Mouse (Mus musculus) midbrain, embryonic 14.5 days (tissue): Measurements from ENCODE around the gene Vmn1r44. TPM values are rescaled to one million over a fixed set of nuclear protein-coding genes. Genes with fewer than 3 reads are reported as not detected.
"Not testable (repeated sequence)": the region's sequence is repeated elsewhere in the genome, so short reads cannot be mapped to it uniquely, and the experiment has no call there.

Experiments used
- ATAC-seq: fragments of 200-750 bp; cut with Nextera tagmentation; 2 replicates; pipeline ENCODE4 v1.8.0; 2017; ENCODE audit warnings: moderate number of reproducible peaks, moderate library complexity; ENCODE audit not compliant: low FRiP score, low TSS enrichment
- DNase-seq: peaks from one replicate; pipeline ENCODE4 v3.0.0-alpha.2; 2015
- H3K27ac ChIP-seq: fragments of 300-500 bp; sonication (generic); replicated peaks from 2 replicates; pipeline ENCODE4 v1.5.1; 2014; ENCODE audit warnings: mild to moderate bottlenecking, low read depth, low read length, moderate library complexity
- H3K27me3 ChIP-seq: fragments of 300-500 bp; sonication (generic); 2 replicates; pipeline ENCODE4 v1.6.1; 2014; ENCODE audit warnings: low read length, control low read depth, mixed read lengths; ENCODE audit not compliant: control insufficient read depth, insufficient read depth
- H3K36me3 ChIP-seq: fragments of 300-500 bp; sonication (generic); 2 replicates; pipeline ENCODE4 v1.6.1; 2014; ENCODE audit warnings: low read length, control low read depth; ENCODE audit not compliant: control insufficient read depth, insufficient read depth
- H3K4me1 ChIP-seq: fragments of 300-500 bp; sonication (generic); 2 replicates; pipeline ENCODE4 v1.6.1; 2014; ENCODE audit warnings: mild to moderate bottlenecking, antibody characterized with exemption, low read length, control low read depth; ENCODE audit not compliant: control insufficient read depth, insufficient read depth
- H3K4me2 ChIP-seq: fragments of 300-500 bp; sonication (generic); 2 replicates; pipeline ENCODE4 v1.6.1; 2014; ENCODE audit warnings: mild to moderate bottlenecking, low read length, moderate library complexity
- H3K4me3 ChIP-seq: fragments of 300-500 bp; sonication (generic); replicated peaks from 2 replicates; pipeline ENCODE4 v1.5.1; 2014; ENCODE audit warnings: low read depth, low read length
- H3K9ac ChIP-seq: fragments of 300-500 bp; sonication (generic); replicated peaks from 2 replicates; pipeline ENCODE4 v1.6.1; 2014; ENCODE audit warnings: mild to moderate bottlenecking, low read length, moderate library complexity
- H3K9me3 ChIP-seq: fragments of 300-500 bp; sonication (generic); 2 replicates; pipeline ENCODE4 v1.6.1; 2016; ENCODE audit warnings: low read length, control low read depth, mixed read lengths; ENCODE audit not compliant: control insufficient read depth
- WGBS: fragments of 180-500 bp; shearing (Covaris S2); extraction: QIAGEN DNeasy Blood & Tissue Kit; methylation state at CpG from one replicate; pipeline ENCODE4 v1.1.7; 2014; 5-methylcytosine and 5-hydroxymethylcytosine counted together
- polyA plus RNA-seq: library from polyadenylated mRNA; unstranded; fragments of >200 nt; fragmentation: Nextera tagmentation; extraction: Ambion mirVana; gene quantifications from 2 replicates; pipeline ENCODE4 v1.2.1, GENCODE M21; 2014

The Vmn1r44 gene
- polyA plus RNA-seq, 1 experiment from 2014 or later = not detected

DNA sequence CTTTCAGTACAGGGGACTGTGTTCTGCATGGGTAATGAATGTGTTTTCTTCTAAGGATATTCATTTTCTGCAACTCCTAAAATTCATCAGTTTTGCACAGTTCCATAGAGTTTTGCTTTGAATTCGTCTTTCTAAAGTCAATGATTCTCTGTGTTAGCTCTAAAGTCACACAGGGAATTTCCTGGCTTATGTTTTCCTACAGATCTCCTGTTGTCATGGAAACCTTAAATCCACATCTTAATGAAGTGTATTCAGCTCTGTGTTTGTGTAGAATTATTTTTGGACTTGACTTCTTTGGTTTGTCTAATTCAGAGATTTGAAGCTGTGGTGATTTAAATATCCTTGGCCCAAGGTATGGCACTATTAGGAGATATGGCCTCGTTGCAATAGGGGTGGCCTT is 352 bp downstream of the Vmn1r44 start:
- Histone ChIP-seq H3K9ac (no peak overlapping the region), H3K36me3 (no peaks in the 10 kb centered on the region), H3K27ac (no peak overlapping the region), H3K4me3 (no peak overlapping the region), H3K27me3 (no peaks in the 10 kb centered on the region), H3K4me2 (no peak overlapping the region), H3K9me3 (no peaks in the 10 kb centered on the region), H3K4me1 (no peaks in the 10 kb centered on the region)
- ATAC-seq (no peak), DNase-seq (peak; percentile 2)
- WGBS = 56% methylated on average over 2 of the region's 2 CpGs

DNA sequence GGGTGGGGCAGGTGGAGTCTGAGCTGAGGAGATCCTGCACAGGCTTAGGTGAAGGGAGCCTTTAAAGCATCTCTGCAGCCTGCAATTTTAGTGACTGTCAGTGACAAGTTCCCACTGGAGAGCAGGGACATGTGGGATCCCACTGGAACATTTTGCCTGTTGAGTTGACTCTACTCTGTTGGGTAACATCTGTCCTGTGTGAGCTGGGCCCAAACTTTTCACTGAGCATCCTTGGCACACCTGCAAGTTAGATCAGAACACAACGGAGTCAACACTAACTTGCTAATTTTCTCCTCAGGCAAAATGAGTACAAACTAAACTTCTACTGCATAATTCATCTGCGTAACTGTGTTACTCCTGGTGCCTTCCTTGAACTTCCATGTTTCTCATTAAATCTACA is 57.0 kb downstream of the Vmn1r44 start, which contains the start of gene Vmn1r45:
Gene Vmn1r45 (minus strand): TSS at position 101 of the 400 bp plus-strand sequence.
- WGBS = 85% methylated on average over 2 of the region's 2 CpGs
- not testable (repeated sequence) for H3K4me2 ChIP-seq, ATAC-seq, H3K9me3 ChIP-seq, H3K27me3 ChIP-seq, H3K4me1 ChIP-seq, H3K9ac ChIP-seq, H3K4me3 ChIP-seq, H3K27ac ChIP-seq, H3K36me3 ChIP-seq, DNase-seq

DNA sequence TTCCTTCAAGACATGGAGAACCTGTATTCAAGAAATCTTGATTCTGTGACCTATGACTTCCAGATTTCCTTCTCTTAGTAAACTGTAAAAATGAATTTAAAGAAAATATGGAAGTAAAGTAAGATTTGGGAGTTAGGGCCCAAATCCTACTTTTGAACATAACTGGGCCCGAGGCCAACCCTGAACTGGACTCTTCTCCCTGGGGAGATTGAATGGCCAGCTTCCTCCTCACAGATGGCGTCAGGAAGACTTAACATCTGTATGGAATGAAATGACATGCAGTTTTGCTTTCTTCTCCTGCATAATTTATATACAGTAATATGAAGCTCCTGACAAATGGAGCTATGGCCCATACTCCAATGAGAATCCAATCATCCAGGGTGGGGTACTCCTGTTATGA is 57.5 kb downstream of the Vmn1r44 start:
- Histone ChIP-seq H3K27me3 (no peaks in the 10 kb centered on the region), H3K4me2 (no peak overlapping the region), H3K36me3 (no peaks in the 10 kb centered on the region), H3K4me3 (no peak overlapping the region), H3K4me1 (no peaks in the 10 kb centered on the region), H3K27ac (no peak overlapping the region), H3K9me3 (no peaks in the 10 kb centered on the region), H3K9ac (no peak overlapping the region)
- DNase-seq (no peak), ATAC-seq (no peak)
- 84% methylated on average over 2 of the region's 2 CpGs for WGBS

Other genes starting within 250 kb of the Vmn1r44 start
- 16.3 and 17.6 TPM in 2 replicates for gene Txnrd3, start 239.7 kb upstream of the Vmn1r44 start, polyA plus RNA-seq
- not detected in 2 replicates for gene Vmn1r40, start 176.1 kb upstream of the Vmn1r44 start, polyA plus RNA-seq
- not detected in 2 replicates for gene Vmn1r41, start 142.9 kb upstream of the Vmn1r44 start, polyA plus RNA-seq
- gene Vmn1r42, start 7.2 kb upstream of the Vmn1r44 start, polyA plus RNA-seq = not detected in 2 replicates
- not detected in 2 replicates for gene Vmn1r43, start 7.2 kb upstream of the Vmn1r44 start, polyA plus RNA-seq
- not detected in 2 replicates for gene Vmn1r45, start 56.9 kb downstream of the Vmn1r44 start, polyA plus RNA-seq
- gene Vmn1r46, start 85.7 kb downstream of the Vmn1r44 start, polyA plus RNA-seq = not detected in 2 replicates
- gene Vmn1r47, start 132.5 kb downstream of the Vmn1r44 start, polyA plus RNA-seq = not detected in 2 replicates
- gene Vmn1r48, start 153.2 kb downstream of the Vmn1r44 start, polyA plus RNA-seq = not detected in 2 replicates
- not detected in 2 replicates for gene Vmn1r49, start 194.8 kb downstream of the Vmn1r44 start, polyA plus RNA-seq
- not detected in 2 replicates for gene Vmn1r50, start 217.8 kb downstream of the Vmn1r44 start, polyA plus RNA-seq
- 0.07 TPM in 1 of 2 replicates, not detected in the other for gene Vmn1r51, start 238.9 kb downstream of the Vmn1r44 start, polyA plus RNA-seq